8 mouse cellular contexts compared by ENCODE assay signal in genomic region chr7:73541079-73541390, GRCm38 (mm10). TPM values are rescaled to one million over a fixed set of nuclear protein-coding genes. Genes with fewer than 3 reads are reported as not detected.
DNase-seq lines count a peak whose midpoint lies in the region; ATAC-seq and TF ChIP-seq lines count a peak whose summit lies in the region.

No protein-coding gene starts in this region.

- H3K4me1 ChIP-seq in kidney, embryonic 16.5 days (ENCODE audit: insufficient read depth, low read length): peaks cover 7% of the 10 kb centered on the region
- peaks cover 5% of the 10 kb centered on the region for H3K4me1 ChIP-seq in cortical plate, adult 2 months (ENCODE audit: control insufficient read depth, insufficient read depth, low read length)
- H3K4me1 ChIP-seq in hindbrain, embryonic 15.5 days (replicated peaks): peaks cover 20% of the 10 kb centered on the region
- peaks cover 12% of the 10 kb centered on the region for H3K4me1 ChIP-seq in midbrain, embryonic 15.5 days

- H3K36me3 ChIP-seq in kidney, embryonic 16.5 days (ENCODE audit: insufficient read depth, low read length): peaks cover 9% of the 10 kb centered on the region
- no peaks in the 10 kb centered on the region for H3K36me3 ChIP-seq in hindbrain, embryonic 15.5 days
- H3K36me3 ChIP-seq in midbrain, embryonic 15.5 days (replicated peaks): 0 out of 2 replicates have a peak, but pooled peaks cover 3% of the 10 kb centered on the region

- peak overlapping the region; percentile 56 for H3K4me2 ChIP-seq in kidney, embryonic 16.5 days (replicated peaks; ENCODE audit: low read depth, low read length)
- H3K4me2 ChIP-seq in hindbrain, embryonic 15.5 days: peak overlapping the region; percentile 63
- H3K4me2 ChIP-seq in midbrain, embryonic 15.5 days: peak overlapping the region; percentile 64

- no peaks in the 10 kb centered on the region for H3K27me3 ChIP-seq in kidney, embryonic 16.5 days (ENCODE audit: insufficient read depth, low read length)
- H3K27me3 ChIP-seq in hindbrain, embryonic 15.5 days: no peaks in the 10 kb centered on the region
- H3K27me3 ChIP-seq in midbrain, embryonic 15.5 days (replicated peaks): no peaks in the 10 kb centered on the region

- TF ChIP-seq CTCF in cortical plate, adult 2 months (IDR thresholded peaks at IDR 0.05; ENCODE audit: extremely low read depth, insufficient read depth, low read length): no peak

- peak overlapping the region; percentile 87 for H3K4me3 ChIP-seq in kidney, embryonic 16.5 days (ENCODE audit: low read length)
- peak overlapping the region; percentile 70; the same call in 1 of the 2 replicates for H3K4me3 ChIP-seq in cortical plate, adult 2 months (ENCODE audit: insufficient read depth, low read length)
- H3K4me3 ChIP-seq in hindbrain, embryonic 15.5 days: peak overlapping the region; percentile 59
- H3K4me3 ChIP-seq in midbrain, embryonic 15.5 days: peak overlapping the region; percentile 62

- H3K9ac ChIP-seq in kidney, embryonic 16.5 days (replicated peaks; ENCODE audit: low read length): peak overlapping the region; percentile 100
- H3K9ac ChIP-seq in hindbrain, embryonic 15.5 days: peak overlapping the region; percentile 69
- H3K9ac ChIP-seq in midbrain, embryonic 15.5 days: peak overlapping the region; percentile 66; the same call in 1 of the 2 replicates

- no peak for ATAC-seq in kidney, embryonic 16.5 days (ENCODE audit: low FRiP score, low TSS enrichment)
- ATAC-seq in hindbrain, embryonic 15.5 days (ENCODE audit: low FRiP score, low read depth): no peak
- no peak for ATAC-seq in midbrain, embryonic 15.5 days (replicated peaks)
- ATAC-seq in cerebellum, adult (ENCODE audit: insufficient number of reproducible peaks, low FRiP score, low TSS enrichment): no peak
- no peak for ATAC-seq in granulocyte monocyte progenitor cell, adult 5-6 weeks (replicated peaks; ENCODE audit: poor library complexity, severe bottlenecking)

- peak overlapping the region; percentile 100 for H3K27ac ChIP-seq in kidney, embryonic 16.5 days (ENCODE audit: low read length)
- H3K27ac ChIP-seq in cortical plate, adult 2 months (ENCODE audit: insufficient read depth, low read length): peak overlapping the region; percentile 100
- peak overlapping the region; percentile 95 for H3K27ac ChIP-seq in hindbrain, embryonic 15.5 days (replicated peaks)
- peak overlapping the region; percentile 95 for H3K27ac ChIP-seq in midbrain, embryonic 15.5 days

- TF ChIP-seq POLR2A in cortical plate, adult 2 months (IDR thresholded peaks at IDR 0.05; ENCODE audit: extremely low read depth, insufficient read depth, low read length): no peak

- DNase-seq in kidney, postnatal 14 days: no peak
- DNase-seq in adipocyte (ENCODE audit: low spot score): no peak

- H3K9me3 ChIP-seq in kidney, embryonic 16.5 days (ENCODE audit: low read length): no peaks in the 10 kb centered on the region
- no peaks in the 10 kb centered on the region for H3K9me3 ChIP-seq in hindbrain, embryonic 15.5 days
- H3K9me3 ChIP-seq in midbrain, embryonic 15.5 days: no peaks in the 10 kb centered on the region

- WGBS in kidney, embryonic 16.5 days: under 1% methylated on average over 4 of the region's 4 CpGs
- under 1% methylated on average over 4 of the region's 4 CpGs for WGBS in hindbrain, embryonic 15.5 days
- WGBS in midbrain, embryonic 15.5 days: under 1% methylated on average over 4 of the region's 4 CpGs

RNA-seq across cellular contexts. Expression of gene Chd2, which starts 0.6 kb away (rescaled TPM):
- polyA plus RNA-seq in kidney, embryonic 16.5 days (2015; fragmentation: Nextera tagmentation; extraction: Ambion mirVana): 45.3 and 59.0 TPM in 2 replicates
- polyA plus RNA-seq in cortical plate, adult 2 months (2012; rRNA removed): 31.6 and 33.5 TPM in 2 replicates
- 34.9 and 37.2 TPM in 2 replicates for polyA plus RNA-seq in hindbrain, embryonic 15.5 days (2015; fragmentation: Nextera tagmentation; extraction: Ambion mirVana)
- 48.6 and 52.4 TPM in 2 replicates for polyA plus RNA-seq in midbrain, embryonic 15.5 days (2015; fragmentation: Nextera tagmentation; extraction: Ambion mirVana)
- total RNA-seq in granulocyte monocyte progenitor cell, adult 5-6 weeks (2014; fragmentation: Nextera tagmentation): 42.3 and 47.5 TPM in 2 replicates
- 93.8 and 118 TPM in 2 replicates for total RNA-seq in granulocyte monocyte progenitor cell, adult 5-6 weeks (2017)
